Mouse (Mus musculus) hindbrain, embryonic 16.5 days (tissue): ENCODE results near the gene Cacna1e. TPM values are rescaled to one million over a fixed set of nuclear protein-coding genes. Genes with fewer than 3 reads are reported as not detected.

Experiments
- ATAC-seq: fragments of 200-750 bp; cut with Nextera tagmentation; 2 replicates; pipeline ENCODE4 v1.8.0; 2017; ENCODE audit warnings: moderate TSS enrichment, moderate library complexity
- H3K27ac ChIP-seq: fragments of 300-500 bp; sonication (generic); 2 replicates; pipeline ENCODE4 v1.5.1; 2014; ENCODE audit warnings: low read depth, mild to moderate bottlenecking, control low read depth, low read length, moderate library complexity
- H3K27me3 ChIP-seq: fragments of 300-500 bp; sonication (generic); replicated peaks from 2 replicates; pipeline ENCODE4 v1.6.1; 2014; ENCODE audit warnings: low read length; ENCODE audit not compliant: control insufficient read depth, insufficient read depth
- H3K36me3 ChIP-seq: fragments of 300-500 bp; sonication (generic); 2 replicates; pipeline ENCODE4 v1.6.1; 2014; ENCODE audit warnings: mild to moderate bottlenecking, low read length, moderate library complexity, mixed read lengths; ENCODE audit not compliant: control insufficient read depth, insufficient read depth
- H3K4me1 ChIP-seq: fragments of 300-500 bp; sonication (generic); 2 replicates; pipeline ENCODE4 v1.6.1; 2014; ENCODE audit warnings: low read depth, low read length; ENCODE audit not compliant: control insufficient read depth, insufficient read depth
- H3K4me2 ChIP-seq: fragments of 300-500 bp; sonication (generic); 2 replicates; pipeline ENCODE4 v1.6.1; 2014; ENCODE audit warnings: mild to moderate bottlenecking, low read length, control low read depth, moderate library complexity
- H3K4me3 ChIP-seq: fragments of 300-500 bp; sonication (generic); 2 replicates; pipeline ENCODE4 v1.5.1; 2014; ENCODE audit warnings: mild to moderate bottlenecking, low read length, control low read depth, moderate library complexity
- H3K9ac ChIP-seq: fragments of 300-500 bp; sonication (generic); 2 replicates; pipeline ENCODE4 v1.6.1; 2014; ENCODE audit warnings: low read depth, mild to moderate bottlenecking, control low read depth, low read length, moderate library complexity
- H3K9me3 ChIP-seq: fragments of 300-500 bp; sonication (generic); 2 replicates; pipeline ENCODE4 v1.6.1; 2014; ENCODE audit warnings: mild to moderate bottlenecking, low read length, moderate library complexity; ENCODE audit not compliant: control insufficient read depth
- WGBS: fragments of 180-500 bp; shearing (Covaris S2); extraction: QIAGEN DNeasy Blood & Tissue Kit; methylation state at CpG from one replicate; pipeline ENCODE4 v1.1.7; 2014; 5-methylcytosine and 5-hydroxymethylcytosine counted together
- polyA plus RNA-seq: library from polyadenylated mRNA; unstranded; fragments of >200 nt; fragmentation: Nextera tagmentation; extraction: Ambion mirVana; gene quantifications from 2 replicates; pipeline ENCODE4 v1.2.1, GENCODE M21; 2015

The Cacna1e gene
- polyA plus RNA-seq, 1 experiment from 2014 or later: 14.0 TPM

DNA sequence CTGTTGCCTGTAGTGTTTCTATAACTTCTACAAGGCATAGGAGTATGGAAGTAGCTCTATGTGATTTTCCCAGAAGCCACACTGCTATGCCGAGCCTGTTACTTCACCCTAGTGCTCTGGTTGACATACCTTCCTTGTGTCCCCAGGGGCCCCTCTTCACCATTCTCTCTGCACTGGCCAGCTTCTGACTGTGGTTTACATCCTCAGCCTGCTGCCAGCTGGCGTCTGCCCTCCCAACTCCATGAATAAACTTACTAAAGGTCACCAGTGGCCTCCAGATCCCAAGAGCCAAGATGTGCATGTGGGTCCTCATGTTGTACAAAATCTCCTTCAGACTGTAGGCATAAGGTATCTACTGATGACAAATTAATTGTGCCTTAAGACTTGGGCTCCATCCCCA, 230.3 kb downstream of the Cacna1e start:
- ATAC-seq: no peak
- Histone ChIP-seq H3K4me3 (no peak overlapping the region), H3K36me3 (no peaks in the 10 kb centered on the region), H3K27ac (no peak overlapping the region), H3K9ac (no peak overlapping the region), H3K9me3 (no peaks in the 10 kb centered on the region), H3K27me3 (no peaks in the 10 kb centered on the region), H3K4me2 (no peak overlapping the region), H3K4me1 (no peaks in the 10 kb centered on the region)
- whole genome bisulfite sequencing: 73% methylated on average over 2 of the region's 2 CpGs

DNA sequence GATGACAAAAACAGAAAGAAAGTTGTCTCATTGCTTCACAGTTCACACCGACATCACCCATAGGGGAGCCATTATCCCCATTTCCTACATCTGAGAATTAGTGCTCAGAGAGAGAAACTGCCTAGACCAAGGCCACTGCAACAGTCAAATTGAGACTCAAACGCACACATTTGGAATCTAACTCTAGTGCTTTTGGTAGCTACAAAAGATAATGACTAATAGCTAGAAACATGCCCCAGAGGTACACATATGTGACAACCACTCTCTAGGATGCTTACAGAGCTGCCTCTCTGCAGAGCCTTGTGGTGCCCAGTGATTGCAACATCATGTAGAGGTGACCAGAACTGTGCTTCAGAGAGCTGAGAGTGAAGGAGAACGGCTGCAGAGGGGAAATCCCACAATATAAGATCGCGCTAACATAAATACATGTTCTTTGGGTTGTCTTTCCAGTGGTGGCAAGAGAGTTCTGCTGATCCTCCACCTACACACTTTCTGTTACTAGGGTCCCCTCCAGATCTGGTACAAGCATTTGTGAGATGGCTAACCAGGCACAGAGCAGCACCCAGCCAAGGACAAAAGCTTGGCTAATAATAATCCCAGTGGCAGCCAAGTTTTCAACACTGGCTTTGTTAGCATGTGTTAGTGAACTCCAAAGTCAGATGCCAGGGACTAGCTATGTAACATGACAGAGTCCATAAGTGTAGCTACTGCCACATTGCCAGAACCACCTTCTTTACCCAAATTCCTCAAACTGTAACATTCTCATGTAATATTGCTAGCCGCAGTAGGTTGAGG, 237.9 kb downstream of the Cacna1e start:
- no peak for ATAC-seq
- no peaks in the 10 kb centered on the region for H3K36me3 ChIP-seq
- H3K9ac ChIP-seq: no peak overlapping the region
- no peak overlapping the region for H3K4me2 ChIP-seq
- H3K27me3 ChIP-seq: no peaks in the 10 kb centered on the region
- no peak overlapping the region for H3K27ac ChIP-seq
- H3K4me1 ChIP-seq: no peaks in the 10 kb centered on the region
- WGBS: 87% methylated on average over 6 of the region's 6 CpGs
- H3K4me3 ChIP-seq: no peak overlapping the region
- no peaks in the 10 kb centered on the region for H3K9me3 ChIP-seq

DNA sequence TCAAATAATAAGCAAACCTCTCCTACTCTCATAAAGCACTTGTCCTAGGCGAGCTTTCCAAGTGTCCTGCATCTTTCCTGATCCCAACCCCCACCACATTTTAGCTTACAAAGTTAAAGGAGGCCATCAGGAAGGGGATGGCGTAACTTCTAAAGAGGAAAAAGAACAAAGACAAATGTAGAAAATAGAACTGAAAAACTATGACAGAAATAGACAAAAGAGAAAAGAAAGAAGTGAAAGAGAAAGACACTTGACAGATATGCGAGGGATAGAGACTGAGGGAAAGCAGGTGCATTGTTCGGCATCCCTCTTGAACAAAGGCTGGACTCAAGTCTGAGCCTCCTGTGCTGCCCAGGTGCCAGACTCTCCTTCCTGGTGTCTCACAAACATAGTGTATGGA, 246.5 kb downstream of the Cacna1e start:
- Histone ChIP-seq H3K27ac (no peak overlapping the region), H3K9me3 (no peaks in the 10 kb centered on the region), H3K9ac (no peak overlapping the region), H3K4me2 (no peak overlapping the region), H3K27me3 (no peaks in the 10 kb centered on the region), H3K36me3 (0 out of 2 replicates have a peak, but pooled peaks cover 4% of the 10 kb centered on the region), H3K4me3 (no peak overlapping the region), H3K4me1 (no peaks in the 10 kb centered on the region; the same call in 1 of the 2 replicates)
- no peak for ATAC-seq
- WGBS: 76% methylated on average over 4 of the region's 4 CpGs

DNA sequence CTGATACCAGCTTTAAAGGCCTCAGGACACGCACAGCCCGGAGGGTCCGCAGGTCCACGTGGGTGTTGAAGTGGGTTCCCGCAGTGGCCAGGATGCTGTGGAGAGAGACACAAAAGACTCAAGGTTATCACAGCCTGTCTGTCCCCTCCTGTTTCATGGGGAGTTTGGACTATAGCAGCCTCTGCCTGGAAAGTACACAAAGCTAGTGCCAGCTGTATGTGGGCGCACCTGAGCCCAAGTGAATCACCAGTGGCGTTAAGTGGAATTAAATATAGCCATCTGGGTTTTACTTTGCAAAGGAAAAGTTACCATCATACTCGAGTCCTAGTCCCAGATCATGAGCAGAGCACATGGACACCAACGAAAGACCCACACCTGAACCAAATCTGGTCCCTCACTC, 248.5 kb downstream of the Cacna1e start:
- no peak overlapping the region for H3K9ac ChIP-seq
- H3K4me2 ChIP-seq: no peak overlapping the region
- whole genome bisulfite sequencing: 89% methylated on average over 9 of the region's 9 CpGs
- H3K4me3 ChIP-seq: no peak overlapping the region
- H3K9me3 ChIP-seq: no peaks in the 10 kb centered on the region
- H3K36me3 ChIP-seq: 0 out of 2 replicates have a peak, but pooled peaks cover 4% of the 10 kb centered on the region
- no peaks in the 10 kb centered on the region; the same call in 1 of the 2 replicates for H3K4me1 ChIP-seq
- H3K27ac ChIP-seq: no peak overlapping the region
- no peak for ATAC-seq
- no peaks in the 10 kb centered on the region for H3K27me3 ChIP-seq

DNA sequence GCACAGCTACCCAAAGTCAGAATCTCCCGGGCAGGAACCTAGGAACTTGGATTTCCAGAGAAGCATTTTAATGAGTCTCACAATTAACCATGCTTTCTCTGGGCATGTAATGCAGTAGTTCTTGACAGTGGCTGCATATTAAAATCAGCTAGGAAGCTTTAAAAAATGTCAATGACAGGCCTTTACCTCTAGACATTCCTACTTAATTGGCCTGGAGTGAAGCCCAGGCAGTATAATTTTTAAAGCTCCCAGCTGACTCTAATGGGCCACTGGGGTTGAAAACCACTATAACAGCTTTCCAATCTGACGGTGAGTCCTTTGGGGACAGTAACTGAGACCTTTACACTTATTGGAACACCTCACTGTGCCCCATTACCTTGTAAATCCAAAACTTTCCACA, 251.4 kb downstream of the Cacna1e start:
- 41% methylated on average over 2 of the region's 2 CpGs for WGBS

DNA sequence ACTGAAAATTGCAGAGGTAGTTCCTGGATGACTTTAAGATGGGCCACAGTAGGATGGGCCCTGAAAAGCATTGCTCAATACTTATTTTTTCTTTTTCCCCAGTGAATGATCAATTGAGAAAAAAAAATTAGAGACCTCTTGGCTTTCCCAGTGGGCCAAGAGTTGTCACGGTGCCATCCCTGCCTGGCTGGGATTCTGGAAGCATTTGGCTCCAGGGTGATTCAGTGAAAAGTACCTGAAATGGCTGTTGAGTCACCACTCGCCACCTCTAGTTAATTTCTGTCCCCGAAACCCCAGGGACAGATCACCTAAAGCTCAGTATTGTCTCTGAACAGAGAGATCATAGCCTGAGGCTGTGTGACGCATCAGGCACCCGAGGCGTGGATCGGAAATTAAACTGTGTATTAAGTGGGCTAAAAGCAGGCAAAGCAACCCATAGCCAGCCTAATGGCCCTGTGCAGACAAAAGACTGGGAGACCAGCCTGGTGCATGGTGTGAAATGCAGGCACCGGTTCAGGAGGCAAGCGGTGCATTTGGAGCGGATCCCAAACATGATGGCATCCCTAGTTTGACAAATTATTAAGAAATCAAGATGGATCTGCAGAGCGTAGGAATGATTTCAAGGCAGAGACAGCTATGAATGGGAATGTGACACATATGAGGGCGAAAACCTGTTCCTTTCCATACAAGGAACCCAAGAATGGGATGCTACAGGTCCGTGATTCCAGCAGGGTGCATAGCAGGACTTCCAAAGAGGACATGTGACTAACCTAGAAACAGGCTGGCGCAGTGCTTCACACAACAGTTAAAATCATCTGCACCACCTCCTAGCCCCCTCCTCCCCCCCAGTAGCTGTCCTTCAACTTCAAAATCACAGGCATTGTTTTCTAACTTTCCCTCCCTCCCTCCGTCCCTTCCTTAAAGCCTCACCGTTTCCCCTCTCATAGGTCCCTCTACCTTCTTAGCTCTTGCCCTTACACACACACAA, 261.3 kb downstream of the Cacna1e start:
- Histone ChIP-seq H3K4me1 (no peaks in the 10 kb centered on the region), H3K27me3 (no peaks in the 10 kb centered on the region), H3K9ac (no peak overlapping the region), H3K36me3 (no peaks in the 10 kb centered on the region), H3K9me3 (no peaks in the 10 kb centered on the region), H3K4me2 (no peak overlapping the region), H3K4me3 (no peak overlapping the region), H3K27ac (no peak overlapping the region)
- peak; percentile 70 for ATAC-seq
- WGBS: 69% methylated on average over 16 of the region's 16 CpGs

More for the DNA sequence above, 251.4 kb downstream of the Cacna1e start:
- ATAC-seq: no peak
- Histone ChIP-seq H3K27ac (no peak overlapping the region), H3K4me1 (no peaks in the 10 kb centered on the region; the same call in 1 of the 2 replicates), H3K36me3 (0 out of 2 replicates have a peak, but pooled peaks cover 4% of the 10 kb centered on the region), H3K4me2 (no peak overlapping the region), H3K27me3 (no peaks in the 10 kb centered on the region), H3K9ac (no peak overlapping the region), H3K9me3 (no peaks in the 10 kb centered on the region), H3K4me3 (no peak overlapping the region)

DNA sequence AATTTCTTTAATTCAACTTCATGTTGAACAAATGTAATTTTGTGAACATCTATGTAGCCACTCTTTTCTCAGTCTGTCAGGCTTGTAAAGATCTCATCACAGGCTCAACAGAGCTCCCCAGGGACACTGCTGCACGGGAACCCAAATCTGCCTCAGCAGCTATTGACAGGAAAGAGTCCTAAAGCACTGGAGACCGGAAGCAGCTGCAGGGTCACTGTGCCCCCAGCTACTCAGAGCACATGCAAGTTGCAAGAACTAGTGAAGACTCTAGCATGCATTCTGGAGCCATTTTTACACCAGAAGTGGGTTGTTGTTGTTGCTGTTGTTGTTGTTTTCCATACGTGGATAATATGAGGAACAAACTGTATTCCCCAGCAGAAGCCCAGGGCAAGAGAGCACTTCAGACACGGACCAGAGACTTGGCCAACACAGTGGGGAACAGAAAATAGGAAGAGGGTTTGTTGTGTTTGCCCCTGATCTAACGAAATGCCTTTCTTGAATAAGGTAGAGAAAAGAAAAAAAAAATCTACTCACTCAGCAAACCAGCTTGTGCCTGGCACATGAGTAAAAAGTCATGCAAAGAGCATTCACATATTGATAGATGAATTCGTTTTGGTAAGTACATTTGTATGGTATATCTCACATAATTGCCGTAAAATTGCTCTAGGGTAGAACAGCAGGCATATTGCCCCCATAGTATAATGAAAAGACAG, 266.4 kb downstream of the Cacna1e start:
- ATAC-seq: no peak
- H3K27ac ChIP-seq: no peak overlapping the region
- no peak overlapping the region for H3K4me3 ChIP-seq
- no peaks in the 10 kb centered on the region for H3K9me3 ChIP-seq
- 52% methylated on average over 7 of the region's 7 CpGs for WGBS
- H3K27me3 ChIP-seq: no peaks in the 10 kb centered on the region
- no peak overlapping the region for H3K9ac ChIP-seq
- H3K36me3 ChIP-seq: no peaks in the 10 kb centered on the region
- no peaks in the 10 kb centered on the region for H3K4me1 ChIP-seq
- H3K4me2 ChIP-seq: no peak overlapping the region

DNA sequence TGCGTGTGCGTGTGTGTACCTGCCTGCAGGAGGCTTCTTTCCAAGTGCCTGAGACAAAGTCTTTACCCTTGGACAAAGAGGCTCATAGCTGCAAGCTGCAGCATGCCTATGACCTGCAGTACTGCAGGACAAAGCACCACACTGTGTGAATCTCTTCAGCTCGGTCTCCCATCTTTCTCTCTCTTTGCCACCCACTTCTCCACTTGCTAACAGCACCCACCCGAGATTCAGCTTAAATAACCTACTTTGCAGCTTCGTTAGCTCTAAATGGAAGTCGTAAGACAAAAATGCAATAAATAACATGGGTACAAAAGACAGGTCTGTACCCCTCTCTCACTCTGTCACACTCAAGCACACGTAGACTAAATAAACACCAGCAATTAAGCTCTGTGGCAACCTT, 268.5 kb downstream of the Cacna1e start:
- Histone ChIP-seq H3K36me3 (no peaks in the 10 kb centered on the region), H3K4me3 (no peak overlapping the region), H3K9me3 (no peaks in the 10 kb centered on the region), H3K9ac (no peak overlapping the region), H3K4me1 (no peaks in the 10 kb centered on the region), H3K4me2 (no peak overlapping the region), H3K27me3 (no peaks in the 10 kb centered on the region), H3K27ac (no peak overlapping the region)
- 71% methylated on average over 7 of the region's 7 CpGs for WGBS
- no peak for ATAC-seq
